Mouse (Mus musculus) liver, adult 2 months (tissue): ENCODE measurements at regions not wholly inside any gene's neighbourhood (a gene's known extent, or its start where the extent isn't known, plus 50 kb on each side); places are given as distances from the start of the nearest gene placed in this dataset.

Source experiments
- DNase-seq: peaks from one replicate; pipeline ENCODE4 v3.0.0-alpha.2; 2011; ENCODE audit warnings: low read depth, low spot score; ENCODE audit errors: extremely low read depth
- H3K27ac ChIP-seq: fragments of 200-500 bp; replicated peaks from 2 replicates; pipeline ENCODE4 v1.5.1; 2012; ENCODE audit warnings: low read depth, mild to moderate bottlenecking, control low read depth, inconsistent platforms, low read length; ENCODE audit not compliant: insufficient read depth
- H3K27me3 ChIP-seq: fragments of 200-500 bp; 2 replicates; pipeline ENCODE4 v1.6.1; 2012; ENCODE audit warnings: mild to moderate bottlenecking, moderate library complexity, low read length, inconsistent platforms; ENCODE audit not compliant: control insufficient read depth, insufficient read depth
- H3K36me3 ChIP-seq: fragments of 200-500 bp; 2 replicates; pipeline ENCODE4 v1.6.1; 2012; ENCODE audit warnings: low read length, inconsistent platforms; ENCODE audit not compliant: control insufficient read depth, insufficient read depth
- H3K4me1 ChIP-seq: fragments of 200-500 bp; 2 replicates; pipeline ENCODE4 v1.6.1; 2011; ENCODE audit warnings: low read length; ENCODE audit not compliant: control insufficient read depth, insufficient read depth
- H3K4me3 ChIP-seq: fragments of 200-500 bp; 2 replicates; pipeline ENCODE4 v1.5.1; 2011; ENCODE audit warnings: low read depth, mild to moderate bottlenecking, control low read depth, low read length, moderate library complexity; ENCODE audit not compliant: insufficient read depth
- H3K79me2 ChIP-seq: fragments of 200-500 bp; 2 replicates; pipeline ENCODE4 v1.6.1; 2012; ENCODE audit warnings: inconsistent platforms, mild to moderate bottlenecking, low read length, moderate library complexity; ENCODE audit not compliant: control insufficient read depth, insufficient read depth
- H3K9ac ChIP-seq: fragments of 200-500 bp; 2 replicates; pipeline ENCODE4 v1.6.1; 2012; ENCODE audit warnings: low read depth, mild to moderate bottlenecking, control low read depth, inconsistent platforms, low read length
- CTCF ChIP-seq: fragments of 200-500 bp; IDR thresholded peaks from 2 replicates; pipeline ENCODE4 v1.5.1; 2011; ENCODE audit warnings: low read depth, low read length, control low read depth
- POLR2A ChIP-seq: fragments of 200-500 bp; IDR thresholded peaks from 2 replicates; pipeline ENCODE4 v1.6.1; 2011; ENCODE audit warnings: low read length, control low read depth; ENCODE audit not compliant: insufficient read depth; ENCODE audit errors: extremely low read depth
- WGBS: fragments of 180-500 bp; shearing (Covaris S2); methylation state at CpG from one replicate; pipeline ENCODE4 v1.1.7; 2018; 5-methylcytosine and 5-hydroxymethylcytosine counted together

DNA sequence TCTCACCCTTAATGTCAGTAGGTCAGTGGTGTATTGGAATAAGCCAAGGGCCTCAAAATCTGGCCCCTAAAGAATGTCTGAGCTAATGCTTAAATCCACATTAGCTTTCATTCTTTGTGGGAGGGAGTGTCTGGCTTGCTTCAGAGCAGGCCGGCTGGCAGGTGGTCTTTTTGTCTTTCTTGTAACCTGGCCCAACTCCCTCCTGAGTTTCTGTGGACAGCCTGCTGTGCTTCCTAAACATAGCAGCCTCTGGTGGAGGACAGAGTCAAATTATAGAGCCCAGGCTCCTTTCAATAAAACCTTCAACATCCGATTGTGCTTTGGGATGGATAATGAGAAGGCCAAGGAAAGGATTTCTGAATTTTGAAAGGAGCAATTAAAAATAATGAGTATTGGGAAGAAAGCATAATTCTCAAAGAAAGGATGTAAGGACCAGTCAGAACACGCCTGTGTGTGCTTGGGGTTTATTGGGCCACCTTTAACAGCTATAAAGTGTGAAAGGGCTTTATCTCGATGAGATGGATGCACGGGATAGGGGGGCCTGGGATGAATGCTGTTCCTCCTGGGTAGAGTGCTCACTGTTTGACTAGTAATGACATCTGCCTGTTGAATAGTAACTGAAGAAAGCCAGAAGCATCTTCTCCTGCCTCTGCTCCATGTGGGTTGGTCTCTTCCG, 554.2 kb downstream of the Dok5 start:
- Histone ChIP-seq H3K9ac (no peak overlapping the region), H3K27me3 (no peaks in the 10 kb centered on the region), H3K27ac (no peak overlapping the region), H3K4me1 (no peaks in the 10 kb centered on the region), H3K79me2 (no peaks in the 10 kb centered on the region), H3K4me3 (no peak overlapping the region), H3K36me3 (no peaks in the 10 kb centered on the region)
- 43% methylated on average over 6 of the region's 6 CpGs for WGBS
- no peak for DNase-seq
- TF ChIP-seq POLR2A = no peak
- TF ChIP-seq CTCF = no peak

DNA sequence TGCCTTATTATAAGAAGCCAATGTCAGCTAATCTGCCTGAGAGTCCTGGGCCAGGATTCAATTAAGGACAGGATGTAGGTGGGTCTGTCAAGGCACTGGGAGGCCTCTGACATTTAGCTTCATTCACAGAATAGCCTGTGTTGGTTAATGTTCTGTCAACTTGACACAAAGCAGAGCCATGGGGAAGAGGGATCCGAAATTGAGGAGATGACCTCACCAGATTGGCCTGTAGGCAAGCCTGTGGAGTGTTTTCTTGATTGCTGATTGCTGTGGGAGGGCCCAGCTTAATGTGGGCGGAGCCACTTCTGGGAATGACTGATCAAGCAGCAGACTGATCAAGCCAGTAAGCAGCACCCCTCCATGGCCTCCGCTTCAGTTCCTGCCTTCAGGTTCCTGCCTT, 548.5 kb downstream of the Dok5 start:
- H3K79me2 ChIP-seq = no peaks in the 10 kb centered on the region
- H3K27ac ChIP-seq = no peak overlapping the region
- H3K4me3 ChIP-seq = no peak overlapping the region
- WGBS = 76% methylated on average over 3 of the region's 3 CpGs
- DNase-seq = peak; percentile 19
- no peak overlapping the region for H3K9ac ChIP-seq
- TF ChIP-seq CTCF = no peak
- TF ChIP-seq POLR2A = no peak
- H3K4me1 ChIP-seq = no peaks in the 10 kb centered on the region
- no peaks in the 10 kb centered on the region for H3K27me3 ChIP-seq
- no peaks in the 10 kb centered on the region for H3K36me3 ChIP-seq

DNA sequence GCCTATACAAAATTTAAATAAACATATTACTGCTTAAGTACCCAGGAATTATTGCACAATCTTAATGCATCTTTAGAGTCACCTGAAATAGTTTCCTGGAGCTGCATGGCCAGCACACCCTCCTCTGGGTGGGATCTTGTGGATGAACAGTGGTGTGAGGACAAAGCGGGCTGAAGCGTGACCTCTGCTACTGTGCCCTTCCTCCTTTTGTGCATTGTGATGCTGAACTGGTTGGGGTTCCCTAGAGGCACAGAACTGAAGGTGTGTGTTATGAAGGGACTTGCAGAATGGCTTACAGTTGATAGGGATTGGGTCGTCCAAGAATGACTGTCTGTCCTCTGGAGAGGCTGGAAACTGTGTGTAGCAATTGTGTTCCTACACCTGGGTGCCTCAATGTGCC, 547.7 kb downstream of the Dok5 start:
- Histone ChIP-seq H3K79me2 (no peaks in the 10 kb centered on the region), H3K9ac (no peak overlapping the region), H3K27ac (no peak overlapping the region), H3K27me3 (no peaks in the 10 kb centered on the region), H3K4me3 (no peak overlapping the region), H3K4me1 (no peaks in the 10 kb centered on the region), H3K36me3 (no peaks in the 10 kb centered on the region)
- no peak for DNase-seq
- WGBS = 79% methylated on average over 3 of the region's 3 CpGs
- TF ChIP-seq POLR2A = no peak
- no peak for TF ChIP-seq CTCF

DNA sequence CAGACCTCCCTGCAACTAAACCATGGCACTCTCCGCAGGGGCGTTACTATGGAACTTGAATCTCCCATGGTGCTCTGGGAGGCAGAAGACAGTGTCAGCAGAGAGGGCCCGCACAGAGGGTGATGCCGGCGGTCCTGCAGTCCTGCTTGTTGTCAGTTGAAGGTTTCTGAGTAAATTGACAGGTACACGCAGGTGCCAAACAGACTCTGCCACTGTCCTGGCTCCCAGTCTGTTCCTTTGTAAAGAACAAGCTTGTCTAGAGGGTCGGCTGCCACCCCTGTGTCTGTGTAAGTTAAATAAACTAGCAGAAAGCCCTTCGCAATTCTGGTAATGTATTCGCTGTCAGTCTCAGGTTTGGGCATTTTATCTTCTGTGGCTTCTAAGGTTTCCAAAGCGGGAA, 521.6 kb downstream of the Dok5 start:
- Histone ChIP-seq H3K4me3 (no peak overlapping the region), H3K27ac (no peak overlapping the region), H3K36me3 (no peaks in the 10 kb centered on the region), H3K4me1 (no peaks in the 10 kb centered on the region), H3K27me3 (peaks cover 2% of the 10 kb centered on the region; the same call in 1 of the 2 replicates), H3K79me2 (no peaks in the 10 kb centered on the region), H3K9ac (no peak overlapping the region)
- TF ChIP-seq CTCF (no peak), POLR2A (no peak)
- no peak for DNase-seq
- WGBS = 35% methylated on average over 10 of the region's 10 CpGs

DNA sequence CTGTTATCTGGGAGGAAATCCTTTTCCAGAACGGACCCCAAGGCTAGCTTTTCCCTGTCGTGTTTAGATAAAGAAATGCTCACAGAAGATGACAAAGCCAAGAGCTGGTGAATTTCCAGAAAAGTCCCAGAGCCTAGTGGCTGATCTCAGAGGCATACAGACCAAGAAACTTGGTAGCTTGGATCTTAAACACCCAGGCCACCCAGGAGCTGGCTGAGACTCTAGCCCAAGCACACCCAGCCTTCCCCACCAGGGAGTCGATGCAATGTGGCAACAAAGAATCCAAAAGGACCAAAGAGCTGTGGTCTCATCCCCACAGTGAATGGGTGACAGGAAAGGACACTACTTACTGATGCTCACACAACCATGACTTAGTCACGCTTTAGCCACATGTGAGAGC, 513.8 kb downstream of the Dok5 start:
- no peak for DNase-seq
- Histone ChIP-seq H3K27me3 (no peaks in the 10 kb centered on the region), H3K4me1 (no peaks in the 10 kb centered on the region; the same call in 1 of the 2 replicates), H3K27ac (no peak overlapping the region), H3K79me2 (no peaks in the 10 kb centered on the region), H3K36me3 (no peaks in the 10 kb centered on the region), H3K4me3 (no peak overlapping the region), H3K9ac (no peak overlapping the region)
- WGBS = 59% methylated on average over 4 of the region's 4 CpGs
- TF ChIP-seq CTCF (no peak), POLR2A (no peak)

DNA sequence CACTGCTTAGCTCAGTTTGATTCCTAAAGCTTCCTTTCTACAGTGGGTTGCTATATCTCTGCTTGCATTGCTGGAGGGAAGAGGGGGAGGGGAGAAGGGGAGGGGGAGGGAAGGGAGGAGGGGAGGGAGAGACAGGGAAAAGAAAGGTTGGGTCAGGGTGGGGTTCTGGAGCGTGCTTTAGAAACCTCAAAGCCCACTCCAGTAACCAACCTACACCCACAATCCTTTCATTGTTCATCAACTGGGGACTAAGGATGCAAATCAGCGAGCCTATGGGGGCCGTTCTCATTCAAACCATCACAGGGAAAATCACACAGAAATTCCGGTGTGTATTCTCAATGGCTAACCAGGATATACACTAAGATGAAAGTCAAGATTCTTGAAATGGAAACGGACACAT, 510.7 kb downstream of the Dok5 start:
- no peak overlapping the region for H3K9ac ChIP-seq
- H3K79me2 ChIP-seq = no peaks in the 10 kb centered on the region
- no peak overlapping the region for H3K4me3 ChIP-seq
- DNase-seq = no peak
- no peaks in the 10 kb centered on the region; the same call in 1 of the 2 replicates for H3K4me1 ChIP-seq
- no peak for TF ChIP-seq CTCF
- TF ChIP-seq POLR2A = no peak
- H3K27ac ChIP-seq = no peak overlapping the region
- H3K27me3 ChIP-seq = no peaks in the 10 kb centered on the region
- H3K36me3 ChIP-seq = no peaks in the 10 kb centered on the region
- 79% methylated on average over 5 of the region's 5 CpGs for WGBS
